Mouse (Mus musculus) c-Kit-positive CD71-positive TER-119-positive erythroid progenitor cells, embryonic 14.5 days (primary cell): ENCODE measurements around the gene Myo10.
A peak's percentile ranks its signal among the peaks of the same experiment; 100 is the strongest.

ENCODE experiments used
- DNase-seq: peaks from one replicate; pipeline ENCODE4 v3.0.0-alpha.2; 2013; ENCODE audit warnings: low spot score

Gene Myo10

GRCm38 (mm10) chr15:25622200-25622866 is at the start of gene Myo10:
Myo10 (plus strand) TSS chr15:25622525.
- DNase-seq = peak; percentile 99

DNA sequence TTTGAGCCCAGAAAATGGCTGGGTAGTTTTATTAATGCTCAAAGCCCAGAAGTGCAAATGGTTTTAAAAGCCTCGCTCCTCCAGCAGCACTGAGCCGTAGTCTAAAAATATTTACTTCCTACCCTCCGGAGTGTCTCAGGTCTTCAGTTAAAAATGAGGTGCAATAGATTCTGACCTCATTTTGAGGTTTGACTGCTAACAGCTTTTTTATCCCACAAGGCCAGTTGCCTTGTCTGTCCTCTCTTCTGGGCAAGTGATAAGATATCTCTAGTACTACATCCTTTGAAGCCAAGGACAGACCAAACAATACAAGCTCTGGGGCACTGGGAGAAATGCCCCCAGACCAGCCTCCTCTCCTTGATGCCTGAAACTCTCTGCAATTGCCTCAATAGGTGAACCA is 49.2 kb upstream of the Myo10 start:
- DNase-seq = no peak

DNA sequence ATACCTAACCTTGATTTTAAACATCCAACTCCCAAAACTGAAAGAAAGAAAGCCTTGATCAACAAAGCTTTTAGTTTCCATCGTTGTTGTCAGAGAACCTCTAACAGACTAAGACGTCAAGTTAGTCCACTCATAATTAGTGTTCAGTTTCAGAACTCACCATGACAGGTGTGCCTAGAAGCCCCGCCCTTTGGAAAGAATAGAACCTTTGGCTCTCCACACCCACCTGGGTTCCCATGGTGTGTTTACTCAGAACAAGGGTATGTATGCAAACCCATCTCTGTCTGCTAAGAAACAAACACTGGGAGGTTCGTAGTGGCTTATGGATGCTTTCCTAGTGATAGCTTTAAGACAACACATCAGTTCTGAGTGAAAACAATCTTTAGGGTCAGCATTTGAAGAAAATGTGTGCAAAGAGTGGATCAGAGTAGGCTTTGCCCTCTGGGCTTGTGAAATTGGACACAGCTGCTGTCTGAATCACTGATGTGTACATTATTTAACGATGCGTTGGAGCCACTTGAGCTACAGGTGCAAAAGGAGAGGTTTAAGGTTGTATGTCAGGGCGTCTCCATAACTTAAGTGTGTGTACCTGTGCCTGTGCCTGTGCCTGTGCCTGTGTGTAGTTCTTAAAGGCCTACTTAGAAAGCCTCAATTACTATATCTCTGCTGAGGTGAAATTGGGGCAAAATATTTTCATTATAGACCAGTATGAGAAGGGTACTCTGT is 48.3 kb upstream of the Myo10 start:
- DNase-seq = no peak

- no peak for DNase-seq
These were observed 44.8 kb upstream of the Myo10 start for GRCm38 (mm10) chr15:25577327-25578051.

DNA sequence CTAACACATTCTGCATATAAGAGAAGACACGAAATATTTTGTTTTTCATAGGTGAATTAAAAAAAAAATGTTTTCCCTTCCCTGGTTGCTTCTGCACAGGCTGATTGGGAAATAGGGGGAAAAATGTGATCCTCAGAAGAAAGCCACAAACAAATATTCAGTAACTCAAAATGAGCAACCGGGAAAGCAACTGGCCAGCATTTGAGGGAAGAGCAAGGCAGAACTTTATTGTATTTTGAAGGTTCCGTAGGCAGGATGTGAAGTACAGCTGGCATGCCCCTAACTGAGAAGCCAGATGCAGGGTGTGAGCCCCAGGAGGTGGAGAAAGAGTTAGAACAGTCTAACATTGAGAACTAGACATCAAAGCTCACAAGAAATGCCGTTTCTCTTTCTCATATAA is 44.0 kb upstream of the Myo10 start:
- no peak for DNase-seq

DNA sequence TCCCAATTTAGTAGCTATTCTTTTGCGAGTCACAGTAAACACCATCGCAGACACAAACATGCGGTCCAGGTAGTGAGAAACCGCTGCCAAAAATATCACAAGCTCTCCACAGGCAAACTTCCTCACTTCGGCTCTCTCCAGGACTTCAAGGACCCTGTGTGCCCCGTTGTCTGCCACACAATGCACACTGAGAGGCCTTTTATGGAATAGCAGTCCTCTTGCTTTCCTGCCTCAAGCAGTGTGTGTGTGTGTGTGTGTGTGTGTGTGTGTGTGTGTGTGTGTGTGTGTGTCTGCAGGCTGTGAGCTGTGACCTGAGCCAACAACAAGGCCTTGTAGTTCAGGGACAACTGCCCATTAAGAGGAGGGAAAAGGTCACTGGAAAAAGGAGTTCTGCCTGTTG is 41.6 kb upstream of the Myo10 start:
- DNase-seq = no peak

DNA sequence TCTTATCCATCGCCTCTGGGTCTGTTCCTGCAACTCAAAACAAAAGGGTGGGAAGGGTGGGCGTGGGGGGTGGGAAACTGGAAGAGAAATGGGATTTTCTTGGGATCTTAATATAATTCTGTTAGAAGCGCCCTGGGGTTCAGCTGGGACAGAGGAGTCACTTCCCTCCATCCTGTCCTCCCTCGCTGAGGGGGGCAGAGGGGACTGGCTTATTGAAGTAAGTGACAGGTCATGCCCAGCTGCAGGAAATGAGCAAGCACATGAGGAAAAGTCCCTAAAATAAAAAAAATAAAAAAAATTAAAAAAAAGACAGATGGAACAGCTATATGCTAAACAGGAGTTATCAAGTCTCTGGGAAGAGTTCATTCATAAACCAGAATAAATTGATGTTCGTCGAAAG is 40.3 kb upstream of the Myo10 start:
- no peak for DNase-seq

GRCm38 (mm10) chr15:25583361-25583760 is 39.0 kb upstream of the Myo10 start:
- no peak for DNase-seq

GRCm38 (mm10) chr15:25586828-25587227 is 35.5 kb upstream of the Myo10 start:
- DNase-seq = no peak

DNA sequence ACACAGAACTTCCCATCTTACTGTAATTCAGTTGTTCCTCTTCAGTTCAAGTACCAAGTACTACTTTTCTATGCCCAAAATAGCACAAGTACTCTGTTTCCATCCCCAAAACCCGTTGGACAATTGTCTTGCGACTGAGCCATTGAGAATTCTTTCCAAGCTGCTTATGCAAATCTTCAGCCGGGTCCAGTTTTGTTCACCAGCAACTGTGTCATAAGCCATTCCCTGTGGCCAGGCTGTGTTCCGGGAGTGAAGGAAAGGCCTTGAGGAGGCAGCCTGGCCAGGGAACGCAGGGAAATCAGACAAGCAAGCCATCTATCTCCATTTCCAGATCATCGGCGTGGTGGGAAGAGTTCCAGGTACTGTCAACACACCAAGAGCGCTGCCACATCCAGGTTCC is 34.4 kb upstream of the Myo10 start:
- DNase-seq = no peak

- no peak for DNase-seq
These were observed 32.9 kb upstream of the Myo10 start for GRCm38 (mm10) chr15:25589318-25589902.

- no peak for DNase-seq
These were observed 32.4 kb upstream of the Myo10 start for GRCm38 (mm10) chr15:25589916-25590315.

DNA sequence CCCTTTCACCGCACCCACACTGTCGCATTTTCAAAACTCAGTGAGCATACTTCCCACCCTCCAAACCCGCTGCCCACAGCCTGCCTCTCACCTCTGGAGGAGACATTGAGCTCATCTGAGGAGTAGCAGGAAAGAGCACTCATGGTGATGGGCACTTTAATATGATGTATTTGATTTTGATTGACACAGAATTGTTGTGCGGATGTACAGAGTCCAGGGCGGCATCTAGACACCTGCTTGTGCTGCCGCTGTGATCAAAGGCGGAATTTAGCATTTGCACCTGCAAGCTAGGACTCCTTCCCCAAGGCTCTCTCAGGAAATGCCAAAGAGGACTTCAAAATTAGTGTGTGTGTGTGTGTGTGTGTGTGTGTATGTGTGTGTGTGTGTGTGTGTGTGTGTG is 31.4 kb upstream of the Myo10 start:
- no peak for DNase-seq

- no peak for DNase-seq
These were observed 30.4 kb upstream of the Myo10 start for GRCm38 (mm10) chr15:25591964-25592363.

- no peak for DNase-seq
These were observed 28.7 kb upstream of the Myo10 start for GRCm38 (mm10) chr15:25593469-25594150.

GRCm38 (mm10) chr15:25598313-25598712 is 24.0 kb upstream of the Myo10 start:
- DNase-seq = no peak

- no peak for DNase-seq
These were observed 20.0 kb upstream of the Myo10 start for GRCm38 (mm10) chr15:25602306-25602705.

DNA sequence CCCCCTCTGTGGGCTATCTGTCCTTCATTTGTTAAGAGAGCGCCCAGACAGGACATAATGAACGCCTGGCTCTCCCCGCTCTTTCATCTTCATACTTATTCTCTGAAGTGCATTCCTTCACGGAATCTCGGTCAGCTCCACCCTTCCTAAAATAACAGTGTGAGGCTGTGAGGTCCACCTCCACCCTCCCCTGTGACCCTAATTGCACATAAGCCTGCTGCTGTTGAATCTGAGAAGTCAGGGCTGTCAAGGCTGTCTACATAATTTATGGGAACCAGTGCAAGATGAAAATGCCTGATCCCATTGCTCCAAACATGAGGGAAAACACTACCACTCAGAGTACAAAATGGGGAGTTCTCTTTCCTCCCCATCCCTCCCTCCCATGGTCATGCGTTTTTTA is 19.0 kb upstream of the Myo10 start:
- no peak for DNase-seq

DNA sequence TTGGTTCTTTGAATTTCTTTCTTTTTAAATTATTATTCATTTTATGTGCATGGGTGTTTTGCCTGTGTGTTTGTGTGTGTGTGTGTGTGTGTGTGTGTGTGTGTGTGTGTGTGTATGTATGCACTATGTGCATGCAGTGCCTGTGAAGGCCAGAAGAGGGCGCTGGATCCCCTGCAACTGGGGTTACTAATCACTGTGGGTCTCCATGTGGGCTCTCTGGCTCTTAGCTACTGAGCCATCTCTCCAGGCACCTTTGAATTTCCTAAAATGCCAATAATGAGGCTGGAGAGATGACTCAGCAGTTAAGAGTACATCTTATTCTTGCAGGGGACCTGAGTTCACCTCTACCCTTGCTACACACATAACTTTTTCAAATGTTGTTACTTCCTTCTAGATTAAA is 18.1 kb upstream of the Myo10 start:
- no peak for DNase-seq

GRCm38 (mm10) chr15:25605376-25605775 is 16.9 kb upstream of the Myo10 start:
- no peak for DNase-seq

- peak; percentile 60 for DNase-seq
These were observed 13.6 kb upstream of the Myo10 start for GRCm38 (mm10) chr15:25608742-25609141.

DNA sequence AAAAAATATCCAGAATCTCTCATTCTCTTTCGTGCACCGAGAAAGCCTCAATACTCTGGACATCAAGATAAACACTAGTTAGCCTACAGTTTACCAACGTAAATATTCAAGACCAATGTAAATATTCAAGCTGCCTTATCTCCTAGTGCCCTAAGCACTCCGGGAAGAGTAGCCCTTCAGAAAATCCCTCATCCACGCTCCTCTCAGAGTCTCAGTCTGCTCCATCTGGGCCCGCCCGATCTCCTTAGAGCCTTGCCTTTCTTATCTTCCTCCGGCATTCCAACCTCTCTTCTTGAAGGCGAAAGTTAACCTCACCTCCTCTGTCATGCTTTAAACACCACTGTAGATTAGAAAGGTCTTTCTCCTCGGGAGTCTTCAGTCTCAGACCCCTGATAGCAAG is 13.1 kb upstream of the Myo10 start:
- no peak for DNase-seq
